Mouse (Mus musculus): Measurements from ENCODE around the gene Xpr1. TPM values are rescaled to one million over a fixed set of nuclear protein-coding genes. Genes with fewer than 3 reads are reported as not detected.
A peak's percentile ranks its signal among the peaks of the same experiment; 100 is the strongest.

The Xpr1 gene
- polyA plus RNA-seq, 2 experiments = 5.9 to 10.0 TPM

GRCm38 (mm10) chr1:155289411-155289810 is 127.8 kb downstream of the Xpr1 start:
- Histone ChIP-seq H3K27ac (replicated peaks; ENCODE audit: low read depth, low read length) (no peak overlapping the region), H3K4me3 (replicated peaks; ENCODE audit: low read length) (no peak overlapping the region), H3K36me3 (ENCODE audit: control insufficient read depth, insufficient read depth, low read length) (peaks cover 21% of the 10 kb centered on the region), H3K27me3 (ENCODE audit: control insufficient read depth, insufficient read depth, low read length) (no peaks in the 10 kb centered on the region), H3K9ac (ENCODE audit: low read depth, low read length, severe bottlenecking) (no peak overlapping the region), H3K9me3 (ENCODE audit: control insufficient read depth, low read length) (no peaks in the 10 kb centered on the region), H3K4me2 (replicated peaks; ENCODE audit: low read depth, low read length, severe bottlenecking) (no peak overlapping the region), H3K4me1 (ENCODE audit: control insufficient read depth, insufficient read depth, low read length) (no peaks in the 10 kb centered on the region)
- no peak for ATAC-seq (ENCODE audit: low FRiP score, low read depth)
- no peak for DNase-seq (ENCODE audit: low spot score)
- no peak for TF ChIP-seq POLR2A (IDR thresholded peaks at IDR 0.05; ENCODE audit: borderline replicate concordance, extremely low read depth, insufficient read depth, insufficient read length)
- WGBS = 90% methylated on average over 1 of the region's 1 CpGs

- Histone ChIP-seq H3K9ac (ENCODE audit: low read depth, low read length, severe bottlenecking) (no peak overlapping the region), H3K4me2 (replicated peaks; ENCODE audit: low read depth, low read length, severe bottlenecking) (no peak overlapping the region), H3K9me3 (ENCODE audit: control insufficient read depth, low read length) (no peaks in the 10 kb centered on the region), H3K4me1 (ENCODE audit: control insufficient read depth, insufficient read depth, low read length) (no peaks in the 10 kb centered on the region), H3K27me3 (ENCODE audit: control insufficient read depth, insufficient read depth, low read length) (no peaks in the 10 kb centered on the region), H3K36me3 (ENCODE audit: control insufficient read depth, insufficient read depth, low read length) (peaks cover 21% of the 10 kb centered on the region), H3K27ac (replicated peaks; ENCODE audit: low read depth, low read length) (no peak overlapping the region), H3K4me3 (replicated peaks; ENCODE audit: low read length) (no peak overlapping the region)
- ATAC-seq (ENCODE audit: low FRiP score, low read depth) = no peak
- WGBS = 85% methylated on average over 3 of the region's 3 CpGs
- no peak for DNase-seq (ENCODE audit: low spot score)
- no peak for TF ChIP-seq POLR2A (IDR thresholded peaks at IDR 0.05; ENCODE audit: borderline replicate concordance, extremely low read depth, insufficient read depth, insufficient read length)
Measured at GRCm38 (mm10) chr1:155288033-155288432, 129.2 kb downstream of the Xpr1 start.

- Histone ChIP-seq H3K4me1 (ENCODE audit: control insufficient read depth, insufficient read depth, low read length) (peaks cover 3% of the 10 kb centered on the region), H3K36me3 (ENCODE audit: control insufficient read depth, insufficient read depth, low read length) (peaks cover 14% of the 10 kb centered on the region), H3K9me3 (ENCODE audit: control insufficient read depth, low read length) (no peaks in the 10 kb centered on the region), H3K4me2 (replicated peaks; ENCODE audit: low read depth, low read length, severe bottlenecking) (no peak overlapping the region), H3K27ac (replicated peaks; ENCODE audit: low read depth, low read length) (no peak overlapping the region), H3K4me3 (replicated peaks; ENCODE audit: low read length) (no peak overlapping the region), H3K27me3 (ENCODE audit: control insufficient read depth, insufficient read depth, low read length) (no peaks in the 10 kb centered on the region), H3K9ac (ENCODE audit: low read depth, low read length, severe bottlenecking) (no peak overlapping the region)
- WGBS = 91% methylated on average over 7 of the region's 7 CpGs
- no peak for TF ChIP-seq POLR2A (IDR thresholded peaks at IDR 0.05; ENCODE audit: borderline replicate concordance, extremely low read depth, insufficient read depth, insufficient read length)
- DNase-seq (ENCODE audit: low spot score) = no peak
- no peak for ATAC-seq (ENCODE audit: low FRiP score, low read depth)
Measured at GRCm38 (mm10) chr1:155283808-155284207, 133.4 kb downstream of the Xpr1 start.

- DNase-seq (ENCODE audit: low spot score) (peak; percentile 90), ATAC-seq (ENCODE audit: low FRiP score, low read depth) (peak; percentile 86)
- TF ChIP-seq POLR2A (IDR thresholded peaks at IDR 0.05; ENCODE audit: borderline replicate concordance, extremely low read depth, insufficient read depth, insufficient read length) = no peak
- Histone ChIP-seq H3K27me3 (ENCODE audit: control insufficient read depth, insufficient read depth, low read length) (no peaks in the 10 kb centered on the region), H3K4me2 (replicated peaks; ENCODE audit: low read depth, low read length, severe bottlenecking) (no peak overlapping the region), H3K9me3 (ENCODE audit: control insufficient read depth, low read length) (no peaks in the 10 kb centered on the region), H3K9ac (ENCODE audit: low read depth, low read length, severe bottlenecking) (no peak overlapping the region), H3K36me3 (ENCODE audit: control insufficient read depth, insufficient read depth, low read length) (no peaks in the 10 kb centered on the region; the same call in 1 of the 2 replicates), H3K4me3 (replicated peaks; ENCODE audit: low read length) (no peak overlapping the region), H3K27ac (replicated peaks; ENCODE audit: low read depth, low read length) (0 out of 2 replicates have a peak overlapping the region, but pooled peaks have one; percentile 6), H3K4me1 (ENCODE audit: control insufficient read depth, insufficient read depth, low read length) (peaks cover 3% of the 10 kb centered on the region)
- WGBS = 50% methylated on average over 18 of the region's 18 CpGs
Measured at GRCm38 (mm10) chr1:155281003-155281793, 136.0 kb downstream of the Xpr1 start.

- H3K27ac ChIP-seq (replicated peaks; ENCODE audit: low read depth, low read length) = no peak overlapping the region
- DNase-seq (ENCODE audit: low spot score) (peak; percentile 20), ATAC-seq (ENCODE audit: low FRiP score, low read depth) (no peak)
- H3K9ac ChIP-seq (ENCODE audit: low read depth, low read length, severe bottlenecking) = no peak overlapping the region
- no peak overlapping the region for H3K4me3 ChIP-seq (replicated peaks; ENCODE audit: low read length)
- no peak for TF ChIP-seq POLR2A (IDR thresholded peaks at IDR 0.05; ENCODE audit: borderline replicate concordance, extremely low read depth, insufficient read depth, insufficient read length)
- H3K36me3 ChIP-seq (ENCODE audit: control insufficient read depth, insufficient read depth, low read length) = no peaks in the 10 kb centered on the region; the same call in 1 of the 2 replicates
- H3K4me1 ChIP-seq (ENCODE audit: control insufficient read depth, insufficient read depth, low read length) = peaks cover 3% of the 10 kb centered on the region
- no peaks in the 10 kb centered on the region for H3K27me3 ChIP-seq (ENCODE audit: control insufficient read depth, insufficient read depth, low read length)
- no peaks in the 10 kb centered on the region for H3K9me3 ChIP-seq (ENCODE audit: control insufficient read depth, low read length)
- WGBS = 55% methylated on average over 10 of the region's 10 CpGs
- no peak overlapping the region for H3K4me2 ChIP-seq (replicated peaks; ENCODE audit: low read depth, low read length, severe bottlenecking)
Measured at GRCm38 (mm10) chr1:155280306-155280705, 136.9 kb downstream of the Xpr1 start.

All from limb, embryonic 14.5 days (tissue).